Mouse (Mus musculus) C2C12 (cell line): Measurements from ENCODE around the gene Hopx.

ENCODE experiments used
- CEBPB ChIP-seq: IDR thresholded peaks from one replicate; pipeline ENCODE4 v1.6.1; 2011; ENCODE audit warnings: low read depth, mild to moderate bottlenecking, control low read depth, moderate library complexity
- CTCF ChIP-seq: IDR thresholded peaks from one replicate; pipeline ENCODE4 v1.5.1; 2011; ENCODE audit not compliant: control insufficient read depth, insufficient read depth, insufficient read length
- MAX ChIP-seq: IDR thresholded peaks from one replicate; pipeline ENCODE4 v1.6.1; 2011; ENCODE audit warnings: mild to moderate bottlenecking, control low read depth
- MYOD1 ChIP-seq: IDR thresholded peaks from one replicate; pipeline ENCODE4 v1.6.1; 2011; ENCODE audit warnings: low read depth; ENCODE audit not compliant: control insufficient read depth, insufficient read length
- MYOG ChIP-seq: IDR thresholded peaks from one replicate; pipeline ENCODE4 v1.6.1; 2011; ENCODE audit not compliant: control insufficient read depth, insufficient read length; ENCODE audit errors: extremely low read depth
- USF1 ChIP-seq: IDR thresholded peaks from one replicate; pipeline ENCODE4 v1.6.1; 2011; ENCODE audit warnings: low read depth, mild to moderate bottlenecking, control low read depth, moderate library complexity

- TF ChIP-seq CTCF (no peak), MYOD1 (no peak), USF1 (no peak), MYOG (no peak), MAX (no peak), CEBPB (no peak)
These were observed 34.2 kb downstream of the Hopx start for GRCm38 (mm10) chr5:77080761-77081160.
